Mouse (Mus musculus): ENCODE results near the gene Hcn2. TPM values are rescaled to one million over a fixed set of nuclear protein-coding genes. Genes with fewer than 3 reads are reported as not detected.
A peak's percentile ranks its signal among the peaks of the same experiment; 100 is the strongest.

Hcn2 gene
- polyA plus RNA-seq, 1 experiment from 2014 or later: 0.15 TPM

DNA sequence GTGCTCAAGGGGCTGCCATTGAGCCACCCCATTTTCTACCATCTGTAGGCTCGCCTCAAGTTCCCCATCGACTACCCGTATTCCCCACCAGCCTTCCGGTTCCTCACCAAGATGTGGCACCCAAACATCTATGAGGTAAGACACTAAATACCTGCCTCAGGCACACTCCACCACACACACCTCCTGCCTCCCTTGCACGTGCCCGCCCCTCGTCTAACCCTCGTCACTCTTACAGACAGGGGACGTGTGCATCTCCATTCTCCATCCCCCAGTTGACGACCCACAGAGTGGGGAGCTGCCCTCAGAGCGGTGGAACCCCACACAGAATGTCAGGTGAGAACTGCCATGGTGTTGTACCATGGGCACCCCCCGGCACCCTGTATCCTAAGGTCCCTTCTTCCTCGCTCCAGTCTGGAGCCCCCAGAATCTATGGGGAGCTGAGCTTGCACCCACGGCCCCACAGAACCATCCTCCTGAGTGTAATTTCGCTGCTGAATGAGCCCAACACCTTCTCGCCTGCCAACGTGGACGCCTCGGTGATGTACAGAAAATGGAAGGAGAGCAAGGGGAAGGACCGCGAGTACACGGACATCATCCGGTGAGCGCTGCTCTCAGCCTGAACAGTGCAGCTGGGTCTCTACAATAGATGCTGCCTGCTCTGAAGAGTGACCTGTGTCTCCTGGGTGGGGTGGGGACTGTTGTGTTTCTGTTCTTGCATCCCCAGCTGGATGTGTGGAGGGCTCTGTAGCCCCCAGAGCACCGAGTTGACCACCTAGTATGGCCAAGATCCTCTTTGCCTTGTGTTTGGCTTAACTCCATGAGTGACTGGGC lies 31.4 kb upstream of the Hcn2 start:
- H3K9me3 ChIP-seq (ENCODE audit: control insufficient read depth, low read length): no peaks in the 10 kb centered on the region
- no peak overlapping the region for H3K27ac ChIP-seq (replicated peaks; ENCODE audit: low read depth, low read length)
- H3K4me3 ChIP-seq (ENCODE audit: low read depth, low read length): no peak overlapping the region
- no peaks in the 10 kb centered on the region for H3K27me3 ChIP-seq (replicated peaks; ENCODE audit: control insufficient read depth, insufficient read depth, low read length)
- H3K4me1 ChIP-seq (ENCODE audit: control insufficient read depth, insufficient read depth, low read length): peaks cover 14% of the 10 kb centered on the region
- no peak overlapping the region for H3K4me2 ChIP-seq (ENCODE audit: low read depth, low read length)
- H3K9ac ChIP-seq (ENCODE audit: low read depth, low read length): no peak overlapping the region
- H3K36me3 ChIP-seq (ENCODE audit: control insufficient read depth, insufficient read depth, low read length): peaks cover 55% of the 10 kb centered on the region
- ATAC-seq (ENCODE audit: low read depth) (no peak), DNase-seq (ENCODE audit: low spot score) (no peak)
- 92% methylated on average over 25 of the region's 25 CpGs for WGBS

DNA sequence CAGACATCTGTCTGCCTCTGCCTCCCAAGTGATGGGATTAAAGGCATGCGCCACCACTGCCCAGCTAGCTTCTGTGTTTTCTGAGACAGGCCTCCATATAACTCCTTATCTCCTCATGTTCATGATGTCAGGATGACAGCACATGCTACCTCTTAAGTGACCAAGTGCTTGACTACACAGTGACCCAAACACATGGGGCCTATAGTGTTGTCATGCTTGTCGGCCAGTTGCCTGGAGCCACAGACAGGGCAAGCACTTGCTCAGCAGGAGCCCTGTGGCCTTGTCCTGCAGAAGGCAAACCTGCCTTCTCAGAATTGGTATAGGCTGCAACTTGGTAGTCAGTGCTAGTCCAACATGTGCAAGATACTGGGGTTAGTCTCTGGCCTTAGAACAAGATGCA lies 30.2 kb upstream of the Hcn2 start:
- 85% methylated on average over 2 of the region's 2 CpGs for WGBS
- H3K9me3 ChIP-seq (ENCODE audit: control insufficient read depth, low read length): no peaks in the 10 kb centered on the region
- H3K4me3 ChIP-seq (ENCODE audit: low read depth, low read length): no peak overlapping the region
- no peak overlapping the region for H3K4me2 ChIP-seq (ENCODE audit: low read depth, low read length)
- H3K27me3 ChIP-seq (replicated peaks; ENCODE audit: control insufficient read depth, insufficient read depth, low read length): no peaks in the 10 kb centered on the region
- H3K36me3 ChIP-seq (ENCODE audit: control insufficient read depth, insufficient read depth, low read length): peaks cover 55% of the 10 kb centered on the region
- H3K4me1 ChIP-seq (ENCODE audit: control insufficient read depth, insufficient read depth, low read length): peaks cover 11% of the 10 kb centered on the region
- H3K9ac ChIP-seq (ENCODE audit: low read depth, low read length): no peak overlapping the region
- no peak for ATAC-seq (ENCODE audit: low read depth)
- H3K27ac ChIP-seq (replicated peaks; ENCODE audit: low read depth, low read length): no peak overlapping the region
- no peak for DNase-seq (ENCODE audit: low spot score)

DNA sequence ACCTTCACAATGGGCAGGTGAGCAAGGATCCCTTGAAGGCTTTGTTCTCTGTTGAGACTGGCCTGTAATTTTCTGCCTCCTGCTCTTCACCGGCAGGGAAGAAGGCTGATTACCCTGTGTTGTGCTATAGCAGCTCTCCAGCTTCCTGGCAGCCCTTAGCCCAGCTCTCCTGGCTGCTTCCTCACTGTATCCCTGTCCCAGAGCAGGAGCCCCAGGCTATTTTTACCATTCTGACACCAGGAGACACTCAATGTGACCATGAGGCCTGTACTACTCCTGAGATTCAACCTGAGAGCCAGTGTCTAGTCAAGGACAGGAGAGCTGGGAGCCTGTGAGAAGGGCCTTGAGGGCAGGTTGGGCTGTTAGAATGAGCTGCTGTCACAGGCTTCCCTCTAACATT lies 29.7 kb upstream of the Hcn2 start:
- Histone ChIP-seq H3K4me3 (ENCODE audit: low read depth, low read length) (no peak overlapping the region), H3K36me3 (ENCODE audit: control insufficient read depth, insufficient read depth, low read length) (peaks cover 55% of the 10 kb centered on the region), H3K27me3 (replicated peaks; ENCODE audit: control insufficient read depth, insufficient read depth, low read length) (no peaks in the 10 kb centered on the region), H3K9me3 (ENCODE audit: control insufficient read depth, low read length) (no peaks in the 10 kb centered on the region), H3K4me2 (ENCODE audit: low read depth, low read length) (no peak overlapping the region), H3K4me1 (ENCODE audit: control insufficient read depth, insufficient read depth, low read length) (peaks cover 11% of the 10 kb centered on the region; the same call in 1 of the 2 replicates), H3K9ac (ENCODE audit: low read depth, low read length) (no peak overlapping the region), H3K27ac (replicated peaks; ENCODE audit: low read depth, low read length) (no peak overlapping the region)
- ATAC-seq (ENCODE audit: low read depth) (no peak), DNase-seq (ENCODE audit: low spot score) (no peak)
- WGBS: 92% methylated on average over 1 of the region's 1 CpGs

DNA sequence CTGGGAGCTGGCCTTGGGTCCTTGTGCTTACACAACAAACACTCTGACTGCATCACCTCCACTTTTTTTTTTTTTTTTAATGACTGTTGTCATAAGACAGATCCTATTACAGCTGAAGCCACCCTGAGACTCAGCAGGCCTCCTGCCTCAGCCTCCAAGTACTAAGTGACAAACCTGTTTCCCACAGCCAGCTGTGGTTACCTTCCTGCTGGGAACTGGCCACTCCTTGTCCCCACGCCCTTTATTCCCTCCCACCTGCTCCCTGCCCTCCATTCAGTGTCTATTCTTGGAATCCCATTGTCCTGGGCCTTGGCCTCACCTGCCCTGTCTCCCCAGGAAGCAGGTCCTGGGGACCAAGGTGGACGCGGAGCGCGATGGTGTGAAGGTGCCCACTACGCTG lies 28.9 kb upstream of the Hcn2 start:
- ATAC-seq (ENCODE audit: low read depth) (no peak), DNase-seq (ENCODE audit: low spot score) (no peak)
- WGBS: 95% methylated on average over 6 of the region's 6 CpGs
- no peak overlapping the region for H3K4me3 ChIP-seq (ENCODE audit: low read depth, low read length)
- no peaks in the 10 kb centered on the region for H3K9me3 ChIP-seq (ENCODE audit: control insufficient read depth, low read length)
- no peak overlapping the region for H3K9ac ChIP-seq (ENCODE audit: low read depth, low read length)
- H3K4me1 ChIP-seq (ENCODE audit: control insufficient read depth, insufficient read depth, low read length): peaks cover 11% of the 10 kb centered on the region; the same call in 1 of the 2 replicates
- H3K4me2 ChIP-seq (ENCODE audit: low read depth, low read length): no peak overlapping the region
- H3K36me3 ChIP-seq (ENCODE audit: control insufficient read depth, insufficient read depth, low read length): peaks cover 55% of the 10 kb centered on the region
- no peaks in the 10 kb centered on the region for H3K27me3 ChIP-seq (replicated peaks; ENCODE audit: control insufficient read depth, insufficient read depth, low read length)
- no peak overlapping the region for H3K27ac ChIP-seq (replicated peaks; ENCODE audit: low read depth, low read length)

DNA sequence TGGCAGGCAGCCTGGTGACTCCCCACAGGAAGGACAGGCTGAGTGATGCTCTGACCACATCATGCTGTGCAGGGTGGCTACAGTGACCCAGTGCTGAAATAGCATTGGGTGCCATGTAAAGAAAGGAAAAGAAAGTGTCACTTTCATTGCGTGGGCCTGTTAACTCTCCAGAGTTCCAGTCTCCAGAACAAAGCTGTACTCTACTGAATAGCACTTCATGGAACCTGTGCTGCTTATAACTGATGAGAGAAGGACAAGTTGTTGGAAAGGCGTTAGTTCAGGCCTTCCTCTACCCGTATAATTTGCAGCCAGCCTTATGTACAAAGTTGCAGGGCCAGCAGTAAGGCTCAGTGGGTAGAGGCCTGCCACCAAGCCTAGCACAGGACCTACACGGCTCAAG lies 27.7 kb upstream of the Hcn2 start, which contains the start of gene Gzmm:
Gzmm (plus strand) TSS at position 301 of the 400 bp plus-strand sequence.
- WGBS: 77% methylated on average over 4 of the region's 4 CpGs
- H3K27ac ChIP-seq (replicated peaks; ENCODE audit: low read depth, low read length): no peak within 1 kb of the TSS
- H3K4me3 ChIP-seq (ENCODE audit: low read depth, low read length): no peak within 1 kb of the TSS
- peaks cover 3% of the 10 kb centered on the region; the same call in 1 of the 2 replicates for H3K4me1 ChIP-seq (ENCODE audit: control insufficient read depth, insufficient read depth, low read length)
- no peak for ATAC-seq (ENCODE audit: low read depth)
- H3K4me2 ChIP-seq (ENCODE audit: low read depth, low read length): no peak within 1 kb of the TSS
- no peaks in the 10 kb centered on the region for H3K9me3 ChIP-seq (ENCODE audit: control insufficient read depth, low read length)
- no peak within 1 kb of the TSS for H3K9ac ChIP-seq (ENCODE audit: low read depth, low read length)
- H3K27me3 ChIP-seq (replicated peaks; ENCODE audit: control insufficient read depth, insufficient read depth, low read length): no peaks in the 10 kb centered on the region
- DNase-seq (ENCODE audit: low spot score): no peak
- peaks cover 55% of the 10 kb centered on the region for H3K36me3 ChIP-seq (ENCODE audit: control insufficient read depth, insufficient read depth, low read length)

DNA sequence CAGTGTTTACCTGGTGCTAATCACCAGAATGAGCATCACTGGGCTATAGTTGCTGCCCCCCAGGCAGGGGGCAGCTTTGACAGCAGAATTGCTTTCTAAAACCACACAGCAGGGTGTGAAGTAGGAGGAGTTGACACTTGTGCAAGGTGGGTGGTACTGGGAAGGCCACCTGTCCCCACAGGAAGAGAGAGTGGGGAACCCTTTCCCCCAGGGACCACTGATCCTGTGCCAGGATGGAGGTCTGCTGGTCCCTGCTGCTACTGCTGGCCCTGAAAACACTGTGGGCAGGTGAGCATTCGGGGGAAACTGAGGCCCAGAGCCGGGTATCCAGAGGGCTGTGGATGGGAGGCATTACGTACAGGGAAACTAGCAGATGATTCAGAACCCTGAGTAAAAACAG lies 27.3 kb upstream of the Hcn2 start:
- Histone ChIP-seq H3K36me3 (ENCODE audit: control insufficient read depth, insufficient read depth, low read length) (peaks cover 52% of the 10 kb centered on the region), H3K4me2 (ENCODE audit: low read depth, low read length) (no peak overlapping the region), H3K9me3 (ENCODE audit: control insufficient read depth, low read length) (no peaks in the 10 kb centered on the region), H3K9ac (ENCODE audit: low read depth, low read length) (no peak overlapping the region), H3K4me3 (ENCODE audit: low read depth, low read length) (no peak overlapping the region), H3K27ac (replicated peaks; ENCODE audit: low read depth, low read length) (no peak overlapping the region), H3K27me3 (replicated peaks; ENCODE audit: control insufficient read depth, insufficient read depth, low read length) (no peaks in the 10 kb centered on the region), H3K4me1 (ENCODE audit: control insufficient read depth, insufficient read depth, low read length) (no peaks in the 10 kb centered on the region)
- DNase-seq (ENCODE audit: low spot score) (no peak), ATAC-seq (ENCODE audit: low read depth) (no peak)
- WGBS: 94% methylated on average over 3 of the region's 3 CpGs

DNA sequence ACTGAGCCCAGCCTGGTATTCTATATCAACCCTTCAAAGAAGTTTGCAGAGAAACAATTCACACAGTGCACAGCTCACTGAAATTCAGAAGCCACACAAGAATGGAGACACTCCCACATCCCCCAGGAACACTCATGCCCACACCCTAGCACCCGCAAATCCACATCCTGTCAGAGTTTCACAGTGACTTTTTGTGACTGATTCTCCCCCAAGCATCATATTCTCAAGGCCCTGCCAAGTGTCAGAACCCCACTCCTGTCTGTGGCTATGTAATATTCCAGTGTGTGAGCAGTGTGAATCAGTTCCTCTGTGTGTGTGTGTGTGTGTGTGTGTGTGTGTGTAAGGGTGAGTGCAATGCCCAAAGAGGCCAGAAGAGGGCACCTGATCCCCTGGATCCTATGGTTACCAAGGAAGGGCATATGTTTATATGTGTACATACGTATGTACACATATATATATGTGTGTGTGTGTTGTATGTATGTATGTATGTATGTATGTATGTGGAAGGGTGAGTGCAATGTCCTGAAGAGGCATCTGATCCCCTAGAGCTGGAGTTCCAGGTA lies 24.4 kb upstream of the Hcn2 start:
- no peak for DNase-seq (ENCODE audit: low spot score)
- whole genome bisulfite sequencing: 98% methylated on average over 2 of the region's 2 CpGs
- no peaks in the 10 kb centered on the region for H3K27me3 ChIP-seq (replicated peaks; ENCODE audit: control insufficient read depth, insufficient read depth, low read length)

DNA sequence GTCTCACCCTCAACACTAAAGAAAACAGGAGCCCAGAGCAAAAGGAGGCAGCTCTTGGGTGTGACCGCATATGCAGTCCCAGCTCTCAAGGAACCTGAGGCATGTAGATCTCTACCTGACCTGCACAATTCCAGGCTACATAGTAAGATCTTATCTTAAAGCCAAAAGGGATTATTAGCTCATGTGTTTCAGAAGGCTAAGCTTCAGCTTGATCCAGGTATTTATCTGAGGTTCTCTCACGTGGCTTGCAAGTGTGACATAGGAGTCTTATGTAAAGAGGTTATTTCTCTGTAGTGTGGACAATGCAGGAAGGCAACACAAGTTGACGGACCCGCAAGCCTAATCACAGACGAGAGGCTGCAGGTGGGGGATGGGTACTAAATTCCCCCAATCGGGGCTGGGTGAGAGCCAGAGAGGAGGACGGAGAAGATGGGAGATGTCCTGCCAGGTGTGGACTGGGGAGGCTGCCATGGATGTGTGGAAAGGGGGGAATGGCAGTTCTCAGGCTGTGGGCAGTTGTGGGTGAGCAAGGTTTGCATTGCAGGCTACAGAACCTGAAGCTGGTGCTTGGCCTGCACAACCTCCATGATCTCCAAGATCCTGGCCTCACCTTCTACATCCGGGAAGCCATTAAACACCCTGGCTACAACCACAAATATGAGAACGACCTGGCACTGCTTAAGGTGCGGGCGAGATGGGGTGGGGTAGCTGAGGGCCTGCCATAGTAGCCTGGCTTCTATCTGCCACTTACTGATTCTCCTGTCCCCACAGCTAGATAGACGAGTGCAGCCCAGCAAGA lies 22.7 kb upstream of the Hcn2 start:
- Histone ChIP-seq H3K4me2 (ENCODE audit: low read depth, low read length) (no peak overlapping the region), H3K4me1 (ENCODE audit: control insufficient read depth, insufficient read depth, low read length) (peaks cover 9% of the 10 kb centered on the region; the same call in 1 of the 2 replicates), H3K27me3 (replicated peaks; ENCODE audit: control insufficient read depth, insufficient read depth, low read length) (no peaks in the 10 kb centered on the region), H3K27ac (replicated peaks; ENCODE audit: low read depth, low read length) (no peak overlapping the region), H3K4me3 (ENCODE audit: low read depth, low read length) (no peak overlapping the region), H3K36me3 (ENCODE audit: control insufficient read depth, insufficient read depth, low read length) (peaks cover 6% of the 10 kb centered on the region), H3K9ac (ENCODE audit: low read depth, low read length) (0 out of 2 replicates have a peak overlapping the region, but pooled peaks have one; percentile 19), H3K9me3 (ENCODE audit: control insufficient read depth, low read length) (no peaks in the 10 kb centered on the region)
- 70% methylated on average over 12 of the region's 12 CpGs for WGBS
- no peak for ATAC-seq (ENCODE audit: low read depth)
- no peak for DNase-seq (ENCODE audit: low spot score)

More for the DNA sequence above, 24.4 kb upstream of the Hcn2 start:
- Histone ChIP-seq H3K4me3 (ENCODE audit: low read depth, low read length) (no peak overlapping the region), H3K27ac (replicated peaks; ENCODE audit: low read depth, low read length) (no peak overlapping the region), H3K4me1 (ENCODE audit: control insufficient read depth, insufficient read depth, low read length) (peaks cover 9% of the 10 kb centered on the region; the same call in 1 of the 2 replicates), H3K9me3 (ENCODE audit: control insufficient read depth, low read length) (no peaks in the 10 kb centered on the region), H3K4me2 (ENCODE audit: low read depth, low read length) (no peak overlapping the region), H3K9ac (ENCODE audit: low read depth, low read length) (no peak overlapping the region), H3K36me3 (ENCODE audit: control insufficient read depth, insufficient read depth, low read length) (peaks cover 23% of the 10 kb centered on the region)
- no peak for ATAC-seq (ENCODE audit: low read depth)
